Mouse (Mus musculus) hindbrain, embryonic 13.5 days (tissue): ENCODE results near the gene Cmya5. TPM values are rescaled to one million over a fixed set of nuclear protein-coding genes. Genes with fewer than 3 reads are reported as not detected.

ENCODE experiments used
- ATAC-seq: fragments of 200-750 bp; cut with Nextera tagmentation; 2 replicates; pipeline ENCODE4 v1.8.0; 2017; ENCODE audit warnings: moderate TSS enrichment; ENCODE audit not compliant: low FRiP score
- H3K27ac ChIP-seq: fragments of 300-500 bp; sonication (generic); 2 replicates; pipeline ENCODE4 v1.5.1; 2015; ENCODE audit warnings: inconsistent platforms, mild to moderate bottlenecking, moderate library complexity
- H3K27me3 ChIP-seq: fragments of 300-500 bp; sonication (generic); 2 replicates; pipeline ENCODE4 v1.6.1; 2015; ENCODE audit warnings: mild to moderate bottlenecking, inconsistent platforms
- H3K36me3 ChIP-seq: fragments of 300-500 bp; sonication (generic); 2 replicates; pipeline ENCODE4 v1.6.1; 2015; ENCODE audit warnings: mild to moderate bottlenecking, inconsistent platforms
- H3K4me1 ChIP-seq: fragments of 300-500 bp; sonication (generic); replicated peaks from 2 replicates; pipeline ENCODE4 v1.6.1; 2015; ENCODE audit warnings: inconsistent platforms
- H3K4me2 ChIP-seq: fragments of 300-500 bp; sonication (generic); 2 replicates; pipeline ENCODE4 v1.6.1; 2015; ENCODE audit warnings: inconsistent platforms, mild to moderate bottlenecking, moderate library complexity
- H3K4me3 ChIP-seq: fragments of 300-500 bp; sonication (generic); 2 replicates; pipeline ENCODE4 v1.5.1; 2015; ENCODE audit warnings: mild to moderate bottlenecking, inconsistent platforms
- H3K9ac ChIP-seq: fragments of 300-500 bp; sonication (generic); 2 replicates; pipeline ENCODE4 v1.6.1; 2015; ENCODE audit warnings: mild to moderate bottlenecking, inconsistent platforms
- H3K9me3 ChIP-seq: fragments of 300-500 bp; sonication (generic); 2 replicates; pipeline ENCODE4 v1.6.1; 2016; ENCODE audit warnings: inconsistent platforms
- WGBS: fragments of 180-500 bp; shearing (Covaris S2); methylation state at CpG from one replicate; pipeline ENCODE4 v1.1.7; 2015; 5-methylcytosine and 5-hydroxymethylcytosine counted together
- polyA plus RNA-seq: library from polyadenylated mRNA; unstranded; fragments of >200 nt; fragmentation: Nextera tagmentation; extraction: Ambion mirVana; gene quantifications from 2 replicates; pipeline ENCODE4 v1.2.1, GENCODE M21; 2015

The Cmya5 gene
- polyA plus RNA-seq, 1 experiment from 2014 or later: 0.16 TPM

- Histone ChIP-seq H3K4me1 (0 out of 2 replicates have a peak, but pooled peaks cover 7% of the 10 kb centered on the region), H3K27me3 (no peaks in the 10 kb centered on the region), H3K36me3 (no peaks in the 10 kb centered on the region), H3K9ac (no peak overlapping the region), H3K27ac (no peak overlapping the region), H3K4me2 (no peak overlapping the region), H3K9me3 (no peaks in the 10 kb centered on the region), H3K4me3 (no peak overlapping the region)
- WGBS: 73% methylated on average over 12 of the region's 12 CpGs
- ATAC-seq: no peak
Observed at GRCm38 (mm10) chr13:93000640-93001351, 143.7 kb downstream of the Cmya5 start.

DNA sequence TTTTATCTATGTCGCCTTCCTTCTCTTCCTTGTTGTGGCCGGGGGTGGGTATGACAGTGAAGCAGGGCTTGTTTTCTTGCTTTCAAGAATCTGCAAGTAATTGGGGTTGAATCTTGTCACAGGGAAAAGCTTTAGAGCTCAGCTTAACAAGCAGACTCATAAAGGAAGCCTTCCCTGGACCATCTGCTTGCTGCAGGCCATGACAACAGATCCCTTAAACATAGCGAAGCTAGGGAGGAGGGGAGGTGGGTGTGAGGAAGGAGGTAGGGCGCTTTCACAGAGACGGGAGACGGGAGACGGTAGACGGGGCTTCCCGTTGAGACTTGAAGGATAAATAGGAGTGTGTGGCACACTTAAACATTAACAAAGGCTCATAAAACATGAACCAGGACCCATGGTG lies 144.7 kb downstream of the Cmya5 start:
- Histone ChIP-seq H3K4me1 (0 out of 2 replicates have a peak, but pooled peaks cover 7% of the 10 kb centered on the region), H3K36me3 (no peaks in the 10 kb centered on the region), H3K4me2 (no peak overlapping the region), H3K27ac (no peak overlapping the region), H3K4me3 (no peak overlapping the region), H3K9me3 (no peaks in the 10 kb centered on the region), H3K9ac (no peak overlapping the region), H3K27me3 (no peaks in the 10 kb centered on the region)
- ATAC-seq: no peak
- 81% methylated on average over 9 of the region's 9 CpGs for WGBS

DNA sequence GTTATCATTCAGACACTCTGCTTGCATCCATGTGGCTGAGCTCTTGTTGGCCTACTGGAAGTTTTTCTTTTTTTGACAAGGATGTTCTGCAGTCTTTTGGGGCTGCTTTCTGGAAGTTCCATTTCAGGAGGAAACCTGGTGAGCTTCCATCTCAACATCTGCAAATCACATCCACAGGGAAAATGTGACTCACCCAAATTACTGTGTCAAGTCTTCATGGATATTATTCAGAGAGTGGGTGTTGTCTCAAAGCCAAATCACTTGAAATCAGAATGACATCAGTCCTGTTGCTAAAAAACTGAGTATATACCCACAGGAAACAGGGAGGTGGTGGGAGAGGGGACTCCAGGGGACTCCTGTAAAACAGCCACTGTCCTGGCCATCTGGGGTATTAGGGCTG lies 149.8 kb downstream of the Cmya5 start:
- no peaks in the 10 kb centered on the region for H3K27me3 ChIP-seq
- H3K4me1 ChIP-seq: no peaks in the 10 kb centered on the region
- H3K36me3 ChIP-seq: no peaks in the 10 kb centered on the region
- no peak overlapping the region for H3K4me3 ChIP-seq
- no peak for ATAC-seq
- no peak overlapping the region for H3K9ac ChIP-seq
- no peak overlapping the region for H3K4me2 ChIP-seq
- H3K27ac ChIP-seq: no peak overlapping the region
- no peaks in the 10 kb centered on the region for H3K9me3 ChIP-seq

- Histone ChIP-seq H3K9me3 (no peaks in the 10 kb centered on the region), H3K4me1 (no peaks in the 10 kb centered on the region), H3K27ac (no peak overlapping the region), H3K36me3 (no peaks in the 10 kb centered on the region), H3K9ac (no peak overlapping the region), H3K27me3 (no peaks in the 10 kb centered on the region), H3K4me2 (no peak overlapping the region), H3K4me3 (no peak overlapping the region)
- 75% methylated on average over 5 of the region's 5 CpGs for WGBS
- no peak for ATAC-seq
Observed at GRCm38 (mm10) chr13:92992823-92993222, 151.7 kb downstream of the Cmya5 start.

Other genes with a start within 250 kb of the Cmya5 start
- 41.6 and 43.7 TPM in 2 replicates for gene Tent2, start 47.7 kb upstream of the Cmya5 start, polyA plus RNA-seq
- 11.7 and 11.8 TPM in 2 replicates for gene Homer1, start 154.9 kb upstream of the Cmya5 start, polyA plus RNA-seq